Mouse (Mus musculus): ENCODE measurements around the gene Fhl3. TPM values are rescaled to one million over a fixed set of nuclear protein-coding genes. Genes with fewer than 3 reads are reported as not detected.

Gene Fhl3
- polyA plus RNA-seq, 1 experiment from 2014 or later = 15.4 TPM

DNA sequence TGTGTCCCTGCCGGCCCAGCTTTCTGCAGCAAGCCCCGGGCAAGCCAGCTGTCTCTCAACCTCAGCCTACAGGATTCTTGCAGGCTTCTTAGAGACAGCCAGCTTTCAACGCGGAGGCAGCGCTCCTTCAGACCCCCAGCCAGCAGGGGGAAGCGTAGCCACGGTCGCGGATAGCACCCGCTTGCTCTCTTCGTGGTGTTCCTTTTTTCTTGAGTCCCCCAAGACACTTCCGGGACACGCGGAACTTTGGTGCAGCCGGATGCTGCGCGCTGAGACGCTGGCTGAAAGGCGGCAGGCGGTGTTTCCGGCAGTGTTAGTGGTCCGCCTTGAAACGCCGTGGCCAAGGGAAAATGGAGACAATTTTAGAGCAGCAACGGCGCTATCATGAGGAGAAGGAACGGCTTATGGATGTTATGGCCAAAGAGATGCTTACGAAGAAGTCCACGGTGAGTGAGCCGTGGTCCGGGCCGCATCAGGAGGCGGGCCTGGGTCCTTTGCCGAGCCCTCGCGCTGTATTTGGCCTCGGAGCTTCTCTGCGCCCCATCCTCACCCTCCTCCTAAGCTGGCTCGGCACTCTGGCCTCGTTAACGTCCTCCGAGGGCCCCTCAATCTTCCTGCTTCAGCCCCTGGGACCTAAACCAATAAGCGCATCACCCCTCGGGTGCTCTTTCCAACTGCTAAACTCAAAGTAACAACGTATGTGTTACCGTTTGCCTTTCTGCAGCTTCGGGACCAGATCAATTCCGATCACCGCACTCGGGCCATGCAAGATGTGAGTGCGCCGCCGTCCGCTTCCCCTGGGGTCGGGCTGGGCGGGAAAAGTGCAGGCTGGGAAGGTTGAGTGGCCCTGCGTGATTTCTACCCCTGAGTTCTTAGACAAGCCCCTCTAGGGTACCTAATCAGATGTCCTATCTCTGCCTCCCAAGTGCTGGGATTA, 14.3 kb downstream of the Fhl3 start, which contains the start of gene Sf3a3:
Gene Sf3a3, plus strand, starts transcription at position 232 of the 937 bp plus-strand sequence.
- ATAC-seq (ENCODE audit: insufficient number of reproducible peaks, low FRiP score, low TSS enrichment, low read depth) = peak; percentile 90
- no peaks in the 10 kb centered on the region for H3K9me3 ChIP-seq
- H3K27ac ChIP-seq = peak within 1 kb of the TSS; percentile 77
- peaks cover 37% of the 10 kb centered on the region for H3K36me3 ChIP-seq
- H3K27me3 ChIP-seq = no peaks in the 10 kb centered on the region
- H3K4me3 ChIP-seq = peak within 1 kb of the TSS; percentile 91
- H3K4me2 ChIP-seq = peak within 1 kb of the TSS; percentile 83
- peaks cover 30% of the 10 kb centered on the region for H3K4me1 ChIP-seq
- H3K9ac ChIP-seq = peak within 1 kb of the TSS; percentile 88
- under 1% methylated on average over 57 of the region's 57 CpGs for WGBS

DNA sequence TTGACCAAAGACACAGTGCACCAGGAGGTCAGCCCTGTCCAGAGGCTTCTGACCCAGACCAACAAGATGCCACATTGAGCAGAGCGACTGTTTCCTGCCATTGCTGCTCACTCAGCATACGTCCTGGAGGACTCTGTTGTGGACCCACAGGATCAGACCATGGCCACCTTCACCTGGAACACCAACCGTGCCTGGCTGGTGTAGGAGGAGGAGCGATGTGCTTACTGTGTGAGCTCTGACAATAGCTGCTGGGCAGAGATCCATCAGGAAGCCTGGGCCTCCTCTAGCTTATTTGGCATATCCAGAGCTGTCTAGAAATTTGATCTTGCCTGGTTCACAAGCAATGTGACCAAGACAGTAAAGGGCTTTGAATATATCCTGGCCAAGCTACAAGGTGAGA, 18.6 kb downstream of the Fhl3 start:
- peaks cover 78% of the 10 kb centered on the region for H3K36me3 ChIP-seq
- no peak overlapping the region for H3K4me2 ChIP-seq
- no peak overlapping the region for H3K9ac ChIP-seq
- no peak for ATAC-seq (ENCODE audit: insufficient number of reproducible peaks, low FRiP score, low TSS enrichment, low read depth)
- WGBS = 95% methylated on average over 4 of the region's 4 CpGs
- peaks cover 16% of the 10 kb centered on the region for H3K4me1 ChIP-seq
- H3K27me3 ChIP-seq = no peaks in the 10 kb centered on the region
- H3K4me3 ChIP-seq = no peak overlapping the region
- H3K27ac ChIP-seq = no peak overlapping the region
- no peaks in the 10 kb centered on the region for H3K9me3 ChIP-seq

DNA sequence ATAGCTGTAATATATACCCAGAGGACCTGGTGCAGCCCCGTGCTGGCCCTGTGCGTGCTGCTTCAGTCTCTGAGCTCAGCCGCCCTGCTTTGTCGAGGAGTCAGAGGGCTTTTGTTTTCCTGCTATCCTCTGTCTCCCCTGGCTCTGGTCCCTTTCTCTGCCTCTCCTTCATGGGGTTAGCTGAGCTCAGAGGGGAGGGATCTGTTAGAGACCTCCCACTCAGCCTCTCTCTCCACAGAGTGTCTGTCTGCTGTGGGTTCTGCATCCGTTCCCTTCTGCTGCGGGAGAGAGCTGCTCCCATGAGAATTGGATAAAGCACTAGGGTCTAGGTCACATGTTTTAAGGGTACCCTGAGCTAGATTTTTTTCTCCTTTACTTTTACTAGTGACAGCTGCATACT, 25.6 kb downstream of the Fhl3 start:
- Histone ChIP-seq H3K27me3 (no peaks in the 10 kb centered on the region), H3K4me1 (no peaks in the 10 kb centered on the region), H3K27ac (no peak overlapping the region), H3K36me3 (peaks cover 97% of the 10 kb centered on the region), H3K4me2 (no peak overlapping the region), H3K4me3 (no peak overlapping the region), H3K9me3 (no peaks in the 10 kb centered on the region), H3K9ac (no peak overlapping the region)
- no peak for ATAC-seq (ENCODE audit: insufficient number of reproducible peaks, low FRiP score, low TSS enrichment, low read depth)
- 90% methylated on average over 6 of the region's 6 CpGs for WGBS

DNA sequence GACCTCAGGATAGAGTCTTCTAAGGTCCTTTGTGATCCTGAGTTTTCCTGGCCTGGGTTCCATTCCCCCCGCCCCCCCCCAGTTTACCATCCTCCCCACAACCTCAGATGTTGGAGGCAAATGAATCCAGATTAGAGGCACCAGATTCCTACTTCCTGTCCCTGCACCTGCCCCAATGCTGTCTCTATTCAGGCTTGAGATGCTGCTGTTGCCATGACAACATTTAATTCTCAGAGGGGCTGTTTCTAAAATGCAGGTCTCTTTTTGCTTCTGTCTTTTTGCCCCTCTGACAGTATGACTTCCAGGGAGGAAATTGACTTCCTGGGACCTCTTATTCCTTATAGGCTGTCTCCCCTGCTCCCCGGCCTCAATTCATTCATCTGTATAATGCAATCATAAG, 36.5 kb downstream of the Fhl3 start:
- ATAC-seq (ENCODE audit: insufficient number of reproducible peaks, low FRiP score, low TSS enrichment, low read depth) = no peak
- 71% methylated on average over 2 of the region's 2 CpGs for WGBS
- H3K27ac ChIP-seq = no peak overlapping the region
- no peaks in the 10 kb centered on the region for H3K9me3 ChIP-seq
- no peak overlapping the region for H3K4me3 ChIP-seq
- no peak overlapping the region for H3K9ac ChIP-seq
- H3K4me1 ChIP-seq = no peaks in the 10 kb centered on the region
- H3K36me3 ChIP-seq = peaks cover 18% of the 10 kb centered on the region
- H3K27me3 ChIP-seq = no peaks in the 10 kb centered on the region
- H3K4me2 ChIP-seq = no peak overlapping the region

DNA sequence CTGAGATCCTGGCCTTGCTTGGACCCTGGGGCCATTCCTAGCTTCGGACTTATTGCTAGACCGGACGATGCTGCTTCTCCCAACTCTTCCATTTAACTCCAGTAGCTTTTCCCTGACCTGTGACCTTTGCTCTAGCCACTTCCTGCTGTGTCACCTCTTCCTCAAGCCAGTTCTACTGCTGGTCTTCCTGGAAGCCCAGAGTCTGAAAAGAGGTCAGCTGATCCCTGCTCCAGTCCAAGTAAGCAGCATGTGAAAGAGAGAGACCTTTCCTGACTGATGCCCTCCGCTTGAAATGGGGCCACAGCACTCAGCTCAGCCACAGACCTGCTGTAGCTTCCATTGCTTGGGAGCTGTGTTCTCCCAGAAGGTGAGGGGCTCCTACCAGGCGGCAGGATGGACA, 37.0 kb downstream of the Fhl3 start:
- Histone ChIP-seq H3K9ac (no peak overlapping the region), H3K4me2 (no peak overlapping the region), H3K27ac (no peak overlapping the region), H3K27me3 (no peaks in the 10 kb centered on the region), H3K9me3 (no peaks in the 10 kb centered on the region), H3K4me3 (no peak overlapping the region), H3K4me1 (peaks cover 4% of the 10 kb centered on the region), H3K36me3 (peaks cover 14% of the 10 kb centered on the region)
- ATAC-seq (ENCODE audit: insufficient number of reproducible peaks, low FRiP score, low TSS enrichment, low read depth) = no peak
- WGBS = 68% methylated on average over 5 of the region's 5 CpGs

DNA sequence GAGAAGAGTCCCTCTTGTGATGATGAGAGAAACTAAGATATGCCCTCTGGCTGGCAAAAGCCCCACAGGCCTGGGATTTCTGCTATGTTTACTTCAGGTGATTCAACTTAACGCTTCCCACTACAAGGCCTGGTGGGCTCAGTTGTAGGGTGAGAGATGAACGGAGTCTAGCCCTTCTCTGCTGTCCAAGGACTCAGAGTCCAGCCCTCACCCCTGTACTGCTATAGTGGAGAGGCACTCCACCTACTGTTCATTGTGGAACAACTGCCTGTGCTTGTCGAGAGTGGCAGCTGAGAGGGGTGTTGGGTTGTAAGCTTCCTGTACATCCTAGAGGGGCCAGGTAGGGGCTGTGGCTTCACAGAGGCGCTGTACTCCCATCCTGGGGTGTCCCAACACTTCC, 37.5 kb downstream of the Fhl3 start:
- Histone ChIP-seq H3K4me2 (no peak overlapping the region), H3K9ac (no peak overlapping the region), H3K36me3 (peaks cover 9% of the 10 kb centered on the region), H3K9me3 (no peaks in the 10 kb centered on the region), H3K27me3 (no peaks in the 10 kb centered on the region), H3K4me3 (no peak overlapping the region), H3K27ac (no peak overlapping the region), H3K4me1 (peaks cover 8% of the 10 kb centered on the region)
- 57% methylated on average over 4 of the region's 4 CpGs for WGBS
- ATAC-seq (ENCODE audit: insufficient number of reproducible peaks, low FRiP score, low TSS enrichment, low read depth) = no peak

DNA sequence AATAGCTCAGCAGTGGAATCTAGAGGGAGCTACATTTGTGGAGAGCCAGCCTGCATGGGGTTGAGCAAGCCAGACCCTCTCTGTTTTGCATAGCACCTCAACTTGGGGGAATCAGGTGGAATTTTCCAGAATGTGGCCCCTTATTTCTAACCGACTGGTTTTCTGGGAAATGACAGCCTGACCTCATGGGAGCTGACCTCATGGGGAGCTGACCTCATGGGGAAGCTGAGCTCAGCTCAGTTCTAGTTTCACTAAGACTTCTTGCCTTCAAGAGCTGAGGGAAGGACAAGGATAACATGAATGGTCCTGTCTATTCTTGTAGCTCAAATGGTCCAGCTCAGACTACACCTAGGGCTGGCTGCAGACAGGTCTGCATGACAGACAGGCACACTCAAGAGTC, 38.3 kb downstream of the Fhl3 start:
- Histone ChIP-seq H3K9me3 (no peaks in the 10 kb centered on the region), H3K4me3 (no peak overlapping the region), H3K27ac (no peak overlapping the region), H3K9ac (no peak overlapping the region), H3K36me3 (peaks cover 3% of the 10 kb centered on the region; the same call in 1 of the 2 replicates), H3K27me3 (no peaks in the 10 kb centered on the region), H3K4me1 (peaks cover 8% of the 10 kb centered on the region), H3K4me2 (no peak overlapping the region)
- WGBS = 72% methylated on average over 1 of the region's 1 CpGs
- no peak for ATAC-seq (ENCODE audit: insufficient number of reproducible peaks, low FRiP score, low TSS enrichment, low read depth)

DNA sequence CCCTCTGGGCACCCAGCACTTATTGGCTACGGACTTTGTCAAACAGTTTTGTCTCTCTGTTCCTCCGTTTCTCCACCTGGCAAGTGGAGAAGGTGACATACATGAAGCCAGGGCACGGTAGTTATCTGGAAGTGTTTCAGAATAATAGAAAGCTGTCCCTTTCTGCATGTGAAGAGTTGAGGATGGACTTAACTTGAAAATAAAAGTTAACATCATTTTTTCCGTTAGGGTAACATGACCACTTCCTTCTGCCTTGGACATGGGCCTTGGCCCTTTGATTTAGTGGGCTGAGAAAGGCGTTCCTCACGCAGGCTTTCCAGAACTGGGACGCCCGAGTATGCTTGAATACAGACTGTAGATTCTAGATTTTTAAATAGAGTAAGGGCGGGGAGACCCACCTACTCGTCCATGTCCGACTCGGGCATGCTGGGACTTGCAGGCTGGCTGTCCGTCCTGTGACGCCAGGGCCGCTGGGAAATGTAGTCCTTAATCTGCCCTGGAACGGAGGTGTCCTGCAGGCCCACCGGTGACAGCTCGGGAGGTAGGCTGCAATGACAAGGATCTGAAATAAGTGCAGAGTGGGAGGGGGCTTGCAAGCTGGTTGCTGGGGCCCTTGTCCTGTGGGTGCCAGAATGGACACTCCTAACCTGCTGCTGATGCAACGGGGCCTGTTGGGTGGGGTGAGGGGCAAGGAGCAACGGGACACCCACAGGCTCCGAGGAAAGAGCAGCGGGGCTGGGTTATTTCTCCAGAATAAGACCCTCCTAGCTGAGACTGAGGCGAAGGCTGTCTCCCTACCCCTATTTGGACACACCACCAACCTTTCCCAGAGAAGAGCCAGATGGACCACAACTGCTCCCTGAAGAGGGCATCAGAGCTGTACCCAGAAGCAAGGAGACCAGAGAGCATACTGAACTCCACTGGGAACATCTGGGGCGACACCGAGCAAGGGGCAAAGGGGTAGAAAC, 41.2 kb downstream of the Fhl3 start, which contains the start of gene Inpp5b:
Gene Inpp5b, plus strand, starts transcription at position 475 of the 968 bp plus-strand sequence.
- Histone ChIP-seq H3K9ac (peak within 1 kb of the TSS; percentile 66), H3K4me3 (peak within 1 kb of the TSS; percentile 60), H3K4me2 (peak within 1 kb of the TSS; percentile 63), H3K27ac (peak within 1 kb of the TSS; percentile 55), H3K4me1 (peaks cover 8% of the 10 kb centered on the region), H3K27me3 (no peaks in the 10 kb centered on the region), H3K9me3 (no peaks in the 10 kb centered on the region), H3K36me3 (0 out of 2 replicates have a peak, but pooled peaks cover 6% of the 10 kb centered on the region)
- peak; percentile 66 for ATAC-seq (ENCODE audit: insufficient number of reproducible peaks, low FRiP score, low TSS enrichment, low read depth)
- 14% methylated on average over 25 of the region's 25 CpGs for WGBS

DNA sequence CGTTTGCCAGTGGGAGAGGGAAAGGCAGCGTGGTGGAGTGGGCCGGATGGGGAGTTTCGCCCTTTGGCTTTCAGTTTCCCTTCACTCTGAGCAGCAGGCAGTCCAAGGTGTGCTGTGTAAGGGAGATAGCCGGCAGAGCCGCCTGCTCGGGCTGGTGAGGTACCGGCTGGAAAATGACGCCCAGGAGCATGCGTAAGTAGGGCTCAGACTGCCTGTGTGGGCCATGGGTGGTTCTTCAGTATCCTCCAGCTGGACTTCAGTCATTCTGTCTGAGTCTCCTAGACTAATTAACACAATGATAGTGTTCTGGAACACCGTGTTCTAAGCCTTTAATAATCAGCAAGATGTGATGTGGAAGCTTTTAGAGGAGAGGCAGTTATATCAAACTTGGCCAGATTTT, 42.3 kb downstream of the Fhl3 start:
- Histone ChIP-seq H3K4me1 (peaks cover 8% of the 10 kb centered on the region), H3K27ac (no peak overlapping the region), H3K36me3 (peaks cover 11% of the 10 kb centered on the region; the same call in 1 of the 2 replicates), H3K4me2 (peak overlapping the region; percentile 63; the same call in 1 of the 2 replicates), H3K9ac (no peak overlapping the region), H3K9me3 (no peaks in the 10 kb centered on the region), H3K27me3 (no peaks in the 10 kb centered on the region), H3K4me3 (no peak overlapping the region)
- WGBS = 85% methylated on average over 11 of the region's 11 CpGs
- ATAC-seq (ENCODE audit: insufficient number of reproducible peaks, low FRiP score, low TSS enrichment, low read depth) = no peak

DNA sequence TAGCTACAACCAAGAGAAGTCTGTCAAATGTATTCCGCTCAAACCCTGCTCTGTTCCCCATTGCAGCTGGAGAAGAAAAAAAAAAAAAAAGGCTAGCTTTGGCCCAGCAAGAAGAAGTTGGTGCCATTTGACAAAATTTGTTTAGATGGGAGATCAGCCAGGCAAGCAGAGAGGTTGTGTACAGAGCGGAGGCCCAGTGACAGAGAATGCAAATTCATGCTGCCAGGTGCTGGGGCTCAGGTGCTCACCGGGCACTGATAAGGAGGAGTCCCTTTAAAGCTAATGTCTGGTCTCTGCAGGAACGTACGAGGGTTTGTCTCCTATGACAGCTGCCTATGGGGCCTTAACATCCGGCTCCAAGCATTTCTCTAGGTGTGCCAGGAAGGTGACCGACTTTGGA, 46.1 kb downstream of the Fhl3 start:
- WGBS = 86% methylated on average over 7 of the region's 7 CpGs
- no peak for ATAC-seq (ENCODE audit: insufficient number of reproducible peaks, low FRiP score, low TSS enrichment, low read depth)
- Histone ChIP-seq H3K27me3 (no peaks in the 10 kb centered on the region), H3K4me1 (peaks cover 13% of the 10 kb centered on the region), H3K36me3 (peaks cover 23% of the 10 kb centered on the region), H3K27ac (no peak overlapping the region), H3K4me2 (no peak overlapping the region), H3K9ac (no peak overlapping the region), H3K9me3 (no peaks in the 10 kb centered on the region), H3K4me3 (no peak overlapping the region)

DNA sequence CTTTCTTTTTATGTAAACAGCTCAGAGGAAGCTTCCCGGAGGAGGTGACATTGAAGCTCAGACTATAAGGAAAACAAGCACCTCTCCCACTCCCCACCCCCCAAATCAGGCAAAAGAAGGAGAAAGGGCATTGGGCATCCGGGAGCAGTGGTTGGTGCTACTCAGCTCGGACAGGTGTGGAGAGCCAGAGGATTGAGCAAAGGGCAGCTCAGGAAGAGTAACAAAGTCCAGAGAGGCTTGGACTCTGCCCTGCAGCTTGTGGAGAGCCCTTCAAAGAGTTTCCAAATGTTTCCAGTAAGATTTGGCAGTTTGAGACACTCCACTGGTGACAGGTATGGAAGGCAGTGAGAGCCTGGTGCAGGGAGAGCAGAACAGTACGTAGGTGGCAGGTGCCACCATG, 47.4 kb downstream of the Fhl3 start:
- Histone ChIP-seq H3K36me3 (peaks cover 23% of the 10 kb centered on the region), H3K4me1 (peaks cover 16% of the 10 kb centered on the region), H3K9me3 (no peaks in the 10 kb centered on the region), H3K9ac (no peak overlapping the region), H3K4me2 (no peak overlapping the region), H3K27ac (no peak overlapping the region), H3K4me3 (no peak overlapping the region), H3K27me3 (no peaks in the 10 kb centered on the region)
- 60% methylated on average over 4 of the region's 4 CpGs for whole genome bisulfite sequencing
- ATAC-seq (ENCODE audit: insufficient number of reproducible peaks, low FRiP score, low TSS enrichment, low read depth) = no peak
